Mouse (Mus musculus) embryonic facial prominence, embryonic 14.5 days (tissue): ENCODE measurements around the gene Spn. TPM values are rescaled to one million over a fixed set of nuclear protein-coding genes. Genes with fewer than 3 reads are reported as not detected.

Experiments used
- ATAC-seq: fragments of 200-750 bp; cut with Nextera tagmentation; 2 replicates; pipeline ENCODE4 v1.8.0; 2017; ENCODE audit warnings: low read depth, moderate number of reproducible peaks, moderate TSS enrichment
- DNase-seq: peaks from one replicate; pipeline ENCODE4 v3.0.0-alpha.2; 2015; ENCODE audit warnings: low spot score
- H3K27ac ChIP-seq: fragments of 300-500 bp; sonication (generic); replicated peaks from 2 replicates; pipeline ENCODE4 v1.5.1; 2014; ENCODE audit warnings: low read depth, mild to moderate bottlenecking, low read length, moderate library complexity
- H3K27me3 ChIP-seq: fragments of 300-500 bp; sonication (generic); replicated peaks from 2 replicates; pipeline ENCODE4 v1.6.1; 2014; ENCODE audit warnings: low read length; ENCODE audit not compliant: control insufficient read depth, insufficient read depth
- H3K36me3 ChIP-seq: fragments of 300-500 bp; sonication (generic); 2 replicates; pipeline ENCODE4 v1.6.1; 2014; ENCODE audit warnings: low read length, mixed read lengths; ENCODE audit not compliant: control insufficient read depth, insufficient read depth
- H3K4me1 ChIP-seq: fragments of 300-500 bp; sonication (generic); 2 replicates; pipeline ENCODE4 v1.6.1; 2014; ENCODE audit warnings: antibody characterized with exemption, low read length; ENCODE audit not compliant: control insufficient read depth, insufficient read depth
- H3K4me2 ChIP-seq: fragments of 300-500 bp; sonication (generic); 2 replicates; pipeline ENCODE4 v1.6.1; 2014; ENCODE audit warnings: low read depth, mild to moderate bottlenecking, low read length, moderate library complexity, mixed read lengths
- H3K4me3 ChIP-seq: fragments of 300-500 bp; sonication (generic); 2 replicates; pipeline ENCODE4 v1.5.1; 2014; ENCODE audit warnings: low read depth, mild to moderate bottlenecking, low read length
- H3K9ac ChIP-seq: fragments of 300-500 bp; sonication (generic); 2 replicates; pipeline ENCODE4 v1.6.1; 2014; ENCODE audit warnings: low read depth, mild to moderate bottlenecking, low read length, moderate library complexity, mixed read lengths
- H3K9me3 ChIP-seq: fragments of 300-500 bp; sonication (generic); 2 replicates; pipeline ENCODE4 v1.6.1; 2016; ENCODE audit warnings: low read length; ENCODE audit not compliant: control insufficient read depth
- WGBS: fragments of 180-500 bp; shearing (Covaris S2); extraction: QIAGEN DNeasy Blood & Tissue Kit; methylation state at CpG from one replicate; pipeline ENCODE4 v1.1.7; 2014; 5-methylcytosine and 5-hydroxymethylcytosine counted together
- polyA plus RNA-seq: library from polyadenylated mRNA; unstranded; fragments of >200 nt; fragmentation: Nextera tagmentation; extraction: Ambion mirVana; gene quantifications from 2 replicates; pipeline ENCODE4 v1.2.1, GENCODE M21; 2014

The Spn gene
- polyA plus RNA-seq, 1 experiment from 2014 or later: 0.32 TPM

- Histone ChIP-seq H3K36me3 (no peaks in the 10 kb centered on the region), H3K4me3 (no peak overlapping the region), H3K9ac (no peak overlapping the region), H3K27me3 (no peaks in the 10 kb centered on the region), H3K4me1 (no peaks in the 10 kb centered on the region), H3K27ac (no peak overlapping the region), H3K9me3 (no peaks in the 10 kb centered on the region), H3K4me2 (no peak overlapping the region)
- no peak for DNase-seq
- 51% methylated on average over 9 of the region's 9 CpGs for WGBS
- ATAC-seq: no peak
Measured at GRCm38 (mm10) chr7:127145387-127146266, 8.0 kb upstream of the Spn start.

DNA sequence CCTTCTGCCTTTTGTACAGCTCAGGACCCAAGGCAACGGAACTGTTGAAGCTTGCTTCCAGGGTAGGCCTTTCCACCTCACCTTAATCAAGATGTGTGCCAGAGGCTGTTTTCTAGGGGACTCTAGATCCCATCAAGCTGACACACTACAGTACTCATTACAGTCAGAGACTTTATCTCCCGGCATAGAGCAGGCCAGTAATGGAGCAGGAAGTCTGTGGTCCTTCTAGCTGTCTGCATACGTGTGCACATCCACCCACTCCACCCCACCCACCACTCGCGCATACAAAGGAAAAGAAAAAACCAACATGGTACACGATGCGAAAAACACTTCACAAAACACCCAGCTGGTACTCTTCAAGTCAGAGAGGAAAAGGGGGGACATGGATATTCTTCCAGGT lies 6.8 kb upstream of the Spn start:
- H3K9me3 ChIP-seq: no peaks in the 10 kb centered on the region
- H3K9ac ChIP-seq: no peak overlapping the region
- no peaks in the 10 kb centered on the region for H3K36me3 ChIP-seq
- no peak overlapping the region for H3K4me2 ChIP-seq
- DNase-seq: no peak
- H3K27ac ChIP-seq: no peak overlapping the region
- H3K27me3 ChIP-seq: no peaks in the 10 kb centered on the region
- WGBS: 86% methylated on average over 7 of the region's 7 CpGs
- no peak overlapping the region for H3K4me3 ChIP-seq
- no peaks in the 10 kb centered on the region for H3K4me1 ChIP-seq
- ATAC-seq: no peak

DNA sequence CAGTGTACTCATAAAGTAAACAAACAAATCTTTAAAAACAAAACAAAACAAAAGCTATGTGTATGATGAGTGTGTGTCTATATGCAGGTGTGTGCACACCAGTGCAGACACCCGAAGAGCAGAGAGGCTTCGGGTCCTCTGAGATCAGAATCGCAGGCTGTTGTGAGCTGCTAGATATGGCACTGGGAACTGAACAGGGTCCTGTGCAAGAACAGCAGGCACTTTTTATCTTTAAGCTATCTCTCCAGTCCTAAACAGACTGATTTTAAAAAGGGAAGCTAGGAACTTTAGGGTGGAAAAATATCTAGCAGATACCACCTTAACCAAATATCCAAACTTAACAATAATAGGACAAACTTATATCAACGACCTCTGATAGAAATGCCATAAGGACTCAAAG lies 5.0 kb upstream of the Spn start:
- no peaks in the 10 kb centered on the region for H3K36me3 ChIP-seq
- no peak overlapping the region for H3K4me2 ChIP-seq
- H3K27ac ChIP-seq: no peak overlapping the region
- no peak overlapping the region for H3K4me3 ChIP-seq
- H3K4me1 ChIP-seq: no peaks in the 10 kb centered on the region
- DNase-seq: no peak
- 87% methylated on average over 4 of the region's 4 CpGs for WGBS
- H3K27me3 ChIP-seq: no peaks in the 10 kb centered on the region
- no peak overlapping the region for H3K9ac ChIP-seq
- H3K9me3 ChIP-seq: no peaks in the 10 kb centered on the region
- ATAC-seq: no peak

DNA sequence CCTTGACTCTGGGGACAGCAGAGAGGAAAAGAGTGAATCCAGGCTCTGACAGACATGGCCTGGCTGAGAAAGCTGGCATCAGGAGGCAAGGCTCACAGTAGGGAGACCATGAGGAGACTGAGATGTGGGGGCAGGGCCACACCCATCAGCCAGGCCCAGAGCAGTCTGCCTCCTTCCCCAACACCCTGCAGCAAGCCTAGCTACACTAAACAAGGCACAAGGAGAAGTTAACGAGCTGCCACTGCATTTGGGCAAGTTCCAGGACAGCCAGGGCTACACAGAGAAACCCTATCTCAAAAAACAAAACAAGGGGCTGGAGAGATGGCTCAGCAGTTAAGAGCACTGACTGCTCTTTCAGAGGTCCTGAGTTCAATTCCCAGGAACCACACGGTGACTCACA lies 4.6 kb upstream of the Spn start:
- H3K4me3 ChIP-seq: no peak overlapping the region
- no peaks in the 10 kb centered on the region for H3K27me3 ChIP-seq
- no peaks in the 10 kb centered on the region for H3K4me1 ChIP-seq
- WGBS: 37% methylated on average over 2 of the region's 2 CpGs
- H3K36me3 ChIP-seq: no peaks in the 10 kb centered on the region
- H3K27ac ChIP-seq: no peak overlapping the region
- H3K9me3 ChIP-seq: no peaks in the 10 kb centered on the region
- no peak overlapping the region for H3K4me2 ChIP-seq
- DNase-seq (no peak), ATAC-seq (no peak)
- H3K9ac ChIP-seq: no peak overlapping the region

- Histone ChIP-seq H3K4me3 (no peak overlapping the region), H3K4me2 (no peak overlapping the region), H3K36me3 (no peaks in the 10 kb centered on the region), H3K4me1 (no peaks in the 10 kb centered on the region), H3K9ac (no peak overlapping the region), H3K27ac (no peak overlapping the region), H3K9me3 (no peaks in the 10 kb centered on the region), H3K27me3 (no peaks in the 10 kb centered on the region)
- ATAC-seq: no peak
- no peak for DNase-seq
- WGBS: 65% methylated on average over 7 of the region's 7 CpGs
Measured at GRCm38 (mm10) chr7:127140623-127141404, 3.2 kb upstream of the Spn start.

DNA sequence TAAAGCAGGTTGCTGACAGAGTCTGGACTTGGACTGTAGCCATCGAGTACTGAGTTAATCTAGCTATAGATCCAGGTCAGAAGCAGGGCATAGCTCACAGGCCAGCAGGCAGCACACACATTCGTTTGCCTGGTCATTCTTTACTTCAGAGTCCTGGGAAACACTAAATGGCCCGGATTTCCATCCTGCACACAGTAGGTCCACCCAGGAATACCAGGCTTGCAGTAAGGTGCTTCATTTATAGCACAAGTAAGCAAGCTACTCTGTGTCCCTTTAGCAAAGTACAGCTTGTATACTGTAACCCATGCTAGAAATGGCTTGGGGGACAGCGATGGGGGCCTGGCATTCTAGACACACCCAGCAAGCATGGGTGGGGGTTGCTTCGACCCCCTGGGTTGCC lies 1.9 kb upstream of the Spn start:
- WGBS: 48% methylated on average over 5 of the region's 5 CpGs
- Histone ChIP-seq H3K27ac (no peak overlapping the region), H3K9ac (no peak overlapping the region), H3K27me3 (no peaks in the 10 kb centered on the region), H3K36me3 (no peaks in the 10 kb centered on the region), H3K4me3 (no peak overlapping the region), H3K4me2 (no peak overlapping the region), H3K4me1 (no peaks in the 10 kb centered on the region), H3K9me3 (no peaks in the 10 kb centered on the region)
- DNase-seq (no peak), ATAC-seq (no peak)

DNA sequence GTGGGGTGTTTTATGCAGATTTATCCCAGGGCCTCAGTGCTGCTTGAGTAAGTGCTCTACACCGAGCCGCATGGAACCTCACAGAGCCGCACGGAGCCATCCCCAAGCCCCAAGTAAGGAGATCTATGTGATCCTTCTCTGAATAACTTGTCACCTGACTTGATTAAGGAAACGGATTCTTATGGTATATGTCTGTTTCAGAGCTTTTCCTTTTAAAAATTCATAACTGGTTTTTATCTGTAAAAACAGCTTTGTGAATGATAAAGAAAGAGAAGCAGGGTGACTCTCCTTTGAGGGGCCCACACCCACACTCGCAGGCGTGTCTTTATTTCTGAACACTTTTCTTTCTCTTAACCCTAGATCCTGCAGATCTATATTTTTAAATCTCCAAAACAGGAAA lies 1.5 kb upstream of the Spn start:
- H3K4me3 ChIP-seq: no peak overlapping the region
- no peaks in the 10 kb centered on the region for H3K4me1 ChIP-seq
- no peaks in the 10 kb centered on the region for H3K9me3 ChIP-seq
- H3K36me3 ChIP-seq: no peaks in the 10 kb centered on the region
- ATAC-seq (no peak), DNase-seq (no peak)
- no peaks in the 10 kb centered on the region for H3K27me3 ChIP-seq
- H3K27ac ChIP-seq: no peak overlapping the region
- H3K9ac ChIP-seq: no peak overlapping the region
- no peak overlapping the region for H3K4me2 ChIP-seq
- WGBS: 89% methylated on average over 7 of the region's 7 CpGs

GRCm38 (mm10) chr7:127136181-127137071 lies 1.2 kb downstream of the Spn start:
- H3K9ac ChIP-seq: no peak overlapping the region
- no peak overlapping the region for H3K27ac ChIP-seq
- no peak for ATAC-seq
- H3K4me3 ChIP-seq: no peak overlapping the region
- H3K4me1 ChIP-seq: no peaks in the 10 kb centered on the region
- no peak overlapping the region for H3K4me2 ChIP-seq
- no peaks in the 10 kb centered on the region for H3K36me3 ChIP-seq
- H3K27me3 ChIP-seq: no peaks in the 10 kb centered on the region
- H3K9me3 ChIP-seq: no peaks in the 10 kb centered on the region
- DNase-seq: no peak
- 86% methylated on average over 22 of the region's 22 CpGs for WGBS
